27 mouse cellular contexts compared by ENCODE assay signal in the genomic region with DNA sequence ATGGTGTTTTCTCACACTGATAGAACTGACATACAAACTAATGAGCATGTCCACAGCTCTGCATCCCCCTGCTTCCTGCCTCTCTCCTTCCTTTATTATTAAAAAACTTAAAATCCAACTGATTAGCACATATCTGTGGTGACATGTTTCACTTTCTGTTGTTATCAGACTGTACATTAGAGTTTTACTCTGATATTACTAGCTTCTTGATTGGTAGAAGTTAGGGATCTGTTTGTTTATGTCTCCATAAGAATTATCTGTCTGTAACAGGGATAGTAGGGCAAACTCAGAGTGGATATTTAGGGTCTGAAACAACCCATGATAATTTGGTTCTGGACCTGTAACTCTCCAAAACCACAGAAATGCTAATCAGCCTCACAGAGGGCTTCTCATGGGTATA.
"Had no signal": no experiment of that assay in that cellular context is flagged by ENCODE, and none has a peak within 500 bp of the region (broad histone marks: within the 10 kb centered on the region; RNA-seq: fewer than 3 reads in every experiment).

No protein-coding gene starts in this region.

- H3K9me3 ChIP-seq: limb, embryonic 10.5 days; limb, embryonic 12.5 days; limb, embryonic 13.5 days; limb, embryonic 15.5 days; liver, embryonic 12.5 days; liver, embryonic 13.5 days; liver, embryonic 15.5 days; lung, embryonic 15.5 days; megakaryocyte, embryonic 14.5 days; midbrain, embryonic 10.5 days; midbrain, embryonic 12.5 days; midbrain, embryonic 13.5 days; midbrain, embryonic 15.5 days had no signal

- H3K9ac ChIP-seq: limb, embryonic 12.5 days; limb, embryonic 13.5 days; limb, embryonic 15.5 days; liver, embryonic 12.5 days; liver, embryonic 13.5 days; liver, embryonic 14.5 days; liver, embryonic 15.5 days; liver, postnatal 0 days; lung, embryonic 14.5 days; lung, embryonic 15.5 days; midbrain, embryonic 12.5 days; midbrain, embryonic 13.5 days; midbrain, embryonic 15.5 days had no signal

- H3K27ac ChIP-seq: limb, embryonic 10.5 days; limb, embryonic 12.5 days; limb, embryonic 13.5 days; limb, embryonic 15.5 days; liver, embryonic 12.5 days; liver, embryonic 13.5 days; liver, embryonic 14.5 days; liver, embryonic 15.5 days; lung, embryonic 15.5 days; macrophage; midbrain, embryonic 10.5 days; midbrain, embryonic 12.5 days; midbrain, embryonic 13.5 days; midbrain, embryonic 15.5 days had no signal

- H3K27me3 ChIP-seq: limb, embryonic 12.5 days; limb, embryonic 13.5 days; limb, embryonic 15.5 days; liver, embryonic 12.5 days; liver, embryonic 13.5 days; liver, embryonic 15.5 days; lung, embryonic 15.5 days; megakaryocyte, embryonic 14.5 days; midbrain, embryonic 12.5 days; midbrain, embryonic 13.5 days; midbrain, embryonic 15.5 days had no signal

- H3K4me1 ChIP-seq: limb, embryonic 10.5 days; limb, embryonic 12.5 days; limb, embryonic 13.5 days; limb, embryonic 15.5 days; liver, embryonic 12.5 days; liver, embryonic 13.5 days; liver, embryonic 15.5 days; lung, embryonic 15.5 days; megakaryocyte, embryonic 14.5 days; midbrain, embryonic 10.5 days; midbrain, embryonic 12.5 days; midbrain, embryonic 13.5 days; midbrain, embryonic 15.5 days had no signal

- DNase-seq: left cerebral cortex, postnatal 4 days; liver; liver, embryonic 13.5 days; liver, postnatal 0 days; lung, adult 18-20 months; lung, adult 2 months; lung, embryonic 14.5 days; lung, postnatal 10 days; lung, postnatal 14 days; lung, postnatal 36 days; lung, postnatal 4 days; midbrain, embryonic 14.5 days had no signal

- H3K4me3 ChIP-seq: limb, embryonic 10.5 days; limb, embryonic 12.5 days; limb, embryonic 13.5 days; limb, embryonic 15.5 days; liver, embryonic 12.5 days; liver, embryonic 13.5 days; liver, embryonic 15.5 days; lung, embryonic 15.5 days; megakaryocyte, embryonic 14.5 days; midbrain, embryonic 10.5 days; midbrain, embryonic 12.5 days; midbrain, embryonic 13.5 days; midbrain, embryonic 15.5 days; myocyte had no signal

- H3K36me3 ChIP-seq: limb, embryonic 10.5 days; limb, embryonic 12.5 days; limb, embryonic 13.5 days; limb, embryonic 15.5 days; liver, embryonic 12.5 days; liver, embryonic 13.5 days; liver, embryonic 15.5 days; lung, embryonic 15.5 days; midbrain, embryonic 10.5 days; midbrain, embryonic 12.5 days; midbrain, embryonic 13.5 days; midbrain, embryonic 15.5 days had no signal
